Mouse (Mus musculus): ENCODE measurements around the gene 2410004P03Rik. TPM values are rescaled to one million over a fixed set of nuclear protein-coding genes. Genes with fewer than 3 reads are reported as not detected.

The 2410004P03Rik gene
- polyA plus RNA-seq, 1 experiment from 2014 or later: 0.26 TPM

DNA sequence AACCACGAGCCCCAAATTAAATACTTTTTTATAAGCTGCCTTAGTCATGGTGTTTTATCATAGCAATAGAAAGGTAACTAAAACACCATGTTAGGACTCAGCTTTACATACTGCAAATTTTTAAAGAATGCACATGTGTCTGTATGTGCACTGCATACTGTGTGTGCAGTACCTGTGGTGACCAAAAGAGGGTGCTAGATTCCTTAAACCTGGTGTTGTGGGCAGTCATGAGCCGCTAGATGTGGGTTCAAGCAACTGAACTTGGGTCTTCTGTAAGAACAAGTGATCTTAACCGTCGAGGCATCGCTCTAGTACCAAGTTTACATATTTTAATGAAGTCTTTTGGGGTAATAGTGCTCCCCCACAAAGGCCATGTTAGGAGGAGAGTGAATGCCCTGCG lies 2.1 kb downstream of the 2410004P03Rik start:
- Histone ChIP-seq H3K27me3 (replicated peaks; ENCODE audit: control insufficient read depth, insufficient read depth, low read length) (no peaks in the 10 kb centered on the region), H3K27ac (ENCODE audit: low read depth) (no peak overlapping the region), H3K4me2 (ENCODE audit: low read length) (no peak overlapping the region), H3K4me1 (replicated peaks; ENCODE audit: control insufficient read depth, insufficient read depth, low read length) (0 out of 2 replicates have a peak, but pooled peaks cover 3% of the 10 kb centered on the region), H3K9me3 (ENCODE audit: control insufficient read depth, low read length) (no peaks in the 10 kb centered on the region), H3K36me3 (ENCODE audit: control insufficient read depth, insufficient read depth, low read length) (no peaks in the 10 kb centered on the region), H3K4me3 (ENCODE audit: low read depth, low read length) (no peak overlapping the region), H3K9ac (ENCODE audit: low read length) (no peak overlapping the region)
- no peak for ATAC-seq (replicated peaks; ENCODE audit: low FRiP score, low TSS enrichment, low read depth)
- WGBS: 94% methylated on average over 6 of the region's 6 CpGs
- DNase-seq (ENCODE audit: low spot score): no peak

GRCm38 (mm10) chr12:17001211-17001610 lies 10.3 kb downstream of the 2410004P03Rik start:
- no peak for DNase-seq (ENCODE audit: low spot score)
- peaks cover 9% of the 10 kb centered on the region for H3K4me1 ChIP-seq (replicated peaks; ENCODE audit: control insufficient read depth, insufficient read depth, low read length)
- 44% methylated on average over 4 of the region's 4 CpGs for WGBS
- ATAC-seq (replicated peaks; ENCODE audit: low FRiP score, low TSS enrichment, low read depth): no peak
- 0 out of 2 replicates have a peak, but pooled peaks cover 10% of the 10 kb centered on the region for H3K27me3 ChIP-seq (replicated peaks; ENCODE audit: control insufficient read depth, insufficient read depth, low read length)
- no peak overlapping the region for H3K4me3 ChIP-seq (ENCODE audit: low read depth, low read length)
- no peak overlapping the region for H3K4me2 ChIP-seq (ENCODE audit: low read length)
- no peak overlapping the region for H3K9ac ChIP-seq (ENCODE audit: low read length)
- H3K9me3 ChIP-seq (ENCODE audit: control insufficient read depth, low read length): no peaks in the 10 kb centered on the region
- no peak overlapping the region for H3K27ac ChIP-seq (ENCODE audit: low read depth)
- no peaks in the 10 kb centered on the region for H3K36me3 ChIP-seq (ENCODE audit: control insufficient read depth, insufficient read depth, low read length)

GRCm38 (mm10) chr12:17000628-17001027 lies 10.9 kb downstream of the 2410004P03Rik start:
- Histone ChIP-seq H3K4me1 (replicated peaks; ENCODE audit: control insufficient read depth, insufficient read depth, low read length) (peaks cover 9% of the 10 kb centered on the region), H3K27me3 (replicated peaks; ENCODE audit: control insufficient read depth, insufficient read depth, low read length) (0 out of 2 replicates have a peak, but pooled peaks cover 10% of the 10 kb centered on the region), H3K27ac (ENCODE audit: low read depth) (no peak overlapping the region), H3K4me3 (ENCODE audit: low read depth, low read length) (no peak overlapping the region), H3K9ac (ENCODE audit: low read length) (no peak overlapping the region), H3K9me3 (ENCODE audit: control insufficient read depth, low read length) (no peaks in the 10 kb centered on the region), H3K36me3 (ENCODE audit: control insufficient read depth, insufficient read depth, low read length) (0 out of 2 replicates have a peak, but pooled peaks cover 3% of the 10 kb centered on the region), H3K4me2 (ENCODE audit: low read length) (no peak overlapping the region)
- 58% methylated on average over 6 of the region's 6 CpGs for WGBS
- ATAC-seq (replicated peaks; ENCODE audit: low FRiP score, low TSS enrichment, low read depth): no peak
- DNase-seq (ENCODE audit: low spot score): no peak

GRCm38 (mm10) chr12:16999739-17000497 lies 11.6 kb downstream of the 2410004P03Rik start, which contains the start of gene Pqlc3:
TSS of gene Pqlc3 (minus strand) at chr12:17000408.
- DNase-seq (ENCODE audit: low spot score) (peak; percentile 90), ATAC-seq (replicated peaks; ENCODE audit: low FRiP score, low TSS enrichment, low read depth) (peak; percentile 96)
- Histone ChIP-seq H3K4me2 (ENCODE audit: low read length) (peak within 1 kb of the TSS; percentile 88), H3K36me3 (ENCODE audit: control insufficient read depth, insufficient read depth, low read length) (0 out of 2 replicates have a peak, but pooled peaks cover 7% of the 10 kb centered on the region), H3K9ac (ENCODE audit: low read length) (peak within 1 kb of the TSS; percentile 30), H3K9me3 (ENCODE audit: control insufficient read depth, low read length) (no peaks in the 10 kb centered on the region), H3K27ac (ENCODE audit: low read depth) (no peak within 1 kb of the TSS), H3K4me3 (ENCODE audit: low read depth, low read length) (peak within 1 kb of the TSS; percentile 59), H3K4me1 (replicated peaks; ENCODE audit: control insufficient read depth, insufficient read depth, low read length) (peaks cover 9% of the 10 kb centered on the region), H3K27me3 (replicated peaks; ENCODE audit: control insufficient read depth, insufficient read depth, low read length) (0 out of 2 replicates have a peak, but pooled peaks cover 10% of the 10 kb centered on the region)
- under 1% methylated on average over 57 of the region's 57 CpGs for WGBS

- WGBS: 11% methylated on average over 10 of the region's 10 CpGs
- Histone ChIP-seq H3K4me3 (ENCODE audit: low read depth, low read length) (peak overlapping the region; percentile 59), H3K27me3 (replicated peaks; ENCODE audit: control insufficient read depth, insufficient read depth, low read length) (0 out of 2 replicates have a peak, but pooled peaks cover 10% of the 10 kb centered on the region), H3K9me3 (ENCODE audit: control insufficient read depth, low read length) (no peaks in the 10 kb centered on the region), H3K36me3 (ENCODE audit: control insufficient read depth, insufficient read depth, low read length) (0 out of 2 replicates have a peak, but pooled peaks cover 7% of the 10 kb centered on the region), H3K9ac (ENCODE audit: low read length) (peak overlapping the region; percentile 30; the same call in 1 of the 2 replicates), H3K4me1 (replicated peaks; ENCODE audit: control insufficient read depth, insufficient read depth, low read length) (peaks cover 9% of the 10 kb centered on the region), H3K27ac (ENCODE audit: low read depth) (no peak overlapping the region), H3K4me2 (ENCODE audit: low read length) (peak overlapping the region; percentile 88)
- peak; percentile 14; the same call in 1 of the 2 replicates for ATAC-seq (replicated peaks; ENCODE audit: low FRiP score, low TSS enrichment, low read depth)
- DNase-seq (ENCODE audit: low spot score): no peak
Measured at GRCm38 (mm10) chr12:16999146-16999545, 12.4 kb downstream of the 2410004P03Rik start.

DNA sequence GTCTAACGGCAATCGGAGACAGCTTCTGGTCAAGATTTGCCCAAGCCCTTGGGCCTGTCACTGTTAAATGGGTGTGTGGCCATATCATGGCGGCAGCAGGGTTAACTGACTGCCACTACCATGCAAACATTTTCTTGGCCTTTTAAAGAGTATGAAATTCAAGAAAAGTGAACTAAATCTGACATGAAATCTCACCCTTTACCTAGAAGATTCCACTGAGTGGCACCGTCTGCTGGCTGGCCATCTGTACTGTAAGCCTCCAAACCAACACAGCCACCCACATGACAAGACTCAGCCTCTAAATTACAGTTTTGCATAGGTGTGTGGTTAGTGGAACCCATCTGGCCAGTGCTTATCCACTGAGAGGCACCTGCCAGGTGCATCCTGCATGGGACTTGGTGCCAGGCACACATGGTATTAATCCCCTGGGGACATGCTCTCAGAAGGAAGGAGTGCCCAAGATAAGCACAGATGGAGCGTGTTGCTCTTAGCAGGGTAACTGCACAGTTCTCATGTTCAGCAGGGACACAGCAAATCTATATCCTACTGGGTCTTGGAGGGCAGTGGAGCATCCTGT lies 14.6 kb downstream of the 2410004P03Rik start:
- Histone ChIP-seq H3K9me3 (ENCODE audit: control insufficient read depth, low read length) (no peaks in the 10 kb centered on the region), H3K27ac (ENCODE audit: low read depth) (no peak overlapping the region), H3K27me3 (replicated peaks; ENCODE audit: control insufficient read depth, insufficient read depth, low read length) (0 out of 2 replicates have a peak, but pooled peaks cover 10% of the 10 kb centered on the region), H3K9ac (ENCODE audit: low read length) (no peak overlapping the region), H3K4me2 (ENCODE audit: low read length) (no peak overlapping the region), H3K4me3 (ENCODE audit: low read depth, low read length) (no peak overlapping the region), H3K36me3 (ENCODE audit: control insufficient read depth, insufficient read depth, low read length) (0 out of 2 replicates have a peak, but pooled peaks cover 7% of the 10 kb centered on the region), H3K4me1 (replicated peaks; ENCODE audit: control insufficient read depth, insufficient read depth, low read length) (peaks cover 9% of the 10 kb centered on the region)
- DNase-seq (ENCODE audit: low spot score) (no peak), ATAC-seq (replicated peaks; ENCODE audit: low FRiP score, low TSS enrichment, low read depth) (no peak)
- WGBS: 89% methylated on average over 5 of the region's 5 CpGs

- Histone ChIP-seq H3K27ac (ENCODE audit: low read depth) (no peak overlapping the region), H3K4me1 (replicated peaks; ENCODE audit: control insufficient read depth, insufficient read depth, low read length) (peaks cover 9% of the 10 kb centered on the region), H3K9ac (ENCODE audit: low read length) (no peak overlapping the region), H3K36me3 (ENCODE audit: control insufficient read depth, insufficient read depth, low read length) (0 out of 2 replicates have a peak, but pooled peaks cover 7% of the 10 kb centered on the region), H3K4me3 (ENCODE audit: low read depth, low read length) (no peak overlapping the region), H3K4me2 (ENCODE audit: low read length) (no peak overlapping the region), H3K9me3 (ENCODE audit: control insufficient read depth, low read length) (no peaks in the 10 kb centered on the region), H3K27me3 (replicated peaks; ENCODE audit: control insufficient read depth, insufficient read depth, low read length) (0 out of 2 replicates have a peak, but pooled peaks cover 6% of the 10 kb centered on the region)
- 89% methylated on average over 5 of the region's 5 CpGs for WGBS
- DNase-seq (ENCODE audit: low spot score) (no peak), ATAC-seq (replicated peaks; ENCODE audit: low FRiP score, low TSS enrichment, low read depth) (no peak)
Measured at GRCm38 (mm10) chr12:16996281-16996680, 15.2 kb downstream of the 2410004P03Rik start.

DNA sequence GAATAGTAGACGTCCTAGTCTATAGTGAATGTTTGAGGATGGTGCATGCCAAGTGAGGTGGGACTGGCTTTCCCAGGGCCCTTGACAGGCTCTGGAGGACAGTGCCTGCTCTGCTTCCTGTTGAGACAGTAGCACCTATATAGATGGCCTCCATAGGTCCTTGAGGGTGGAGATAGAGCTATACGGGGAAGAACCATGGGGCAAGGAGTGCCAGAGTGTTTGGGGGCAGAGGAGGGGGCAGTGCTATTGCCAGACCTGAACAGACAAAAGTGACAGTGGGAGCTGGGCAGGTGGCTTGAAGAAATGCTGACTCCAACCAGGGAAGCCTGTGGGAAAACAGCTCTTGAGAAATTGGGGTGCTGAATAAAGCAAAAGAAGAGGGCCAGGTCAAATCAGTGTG lies 17.2 kb downstream of the 2410004P03Rik start:
- Histone ChIP-seq H3K4me1 (replicated peaks; ENCODE audit: control insufficient read depth, insufficient read depth, low read length) (peaks cover 7% of the 10 kb centered on the region), H3K9me3 (ENCODE audit: control insufficient read depth, low read length) (no peaks in the 10 kb centered on the region), H3K4me2 (ENCODE audit: low read length) (no peak overlapping the region), H3K27ac (ENCODE audit: low read depth) (no peak overlapping the region), H3K9ac (ENCODE audit: low read length) (no peak overlapping the region), H3K27me3 (replicated peaks; ENCODE audit: control insufficient read depth, insufficient read depth, low read length) (no peaks in the 10 kb centered on the region), H3K4me3 (ENCODE audit: low read depth, low read length) (no peak overlapping the region), H3K36me3 (ENCODE audit: control insufficient read depth, insufficient read depth, low read length) (0 out of 2 replicates have a peak, but pooled peaks cover 15% of the 10 kb centered on the region)
- DNase-seq (ENCODE audit: low spot score) (no peak), ATAC-seq (replicated peaks; ENCODE audit: low FRiP score, low TSS enrichment, low read depth) (no peak)
- 83% methylated on average over 2 of the region's 2 CpGs for whole genome bisulfite sequencing
